In the genomic region with DNA sequence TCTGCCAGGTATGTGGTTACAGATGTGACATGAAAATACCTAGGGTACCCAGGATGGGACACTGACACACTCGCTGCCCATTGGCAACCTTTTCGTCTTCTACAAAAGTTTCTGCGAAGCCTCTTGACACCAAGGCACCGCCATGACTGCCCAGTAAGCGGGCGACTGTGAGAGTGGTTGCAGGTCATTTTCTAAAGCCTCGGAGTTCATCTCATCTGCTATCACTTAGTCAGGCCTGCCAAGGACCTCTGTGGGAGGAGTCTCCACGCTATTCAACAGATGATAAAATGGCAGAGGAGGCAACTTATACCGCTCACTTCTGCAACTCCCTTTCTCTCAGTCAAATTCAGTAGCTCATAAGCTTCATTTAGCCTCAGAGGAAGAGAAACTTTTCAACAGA, we compare ENCODE assay signal across 15 mouse cellular contexts.
DNase-seq lines count a peak whose midpoint lies in the region; ATAC-seq and TF ChIP-seq lines count a peak whose summit lies in the region.
"Had no signal": no experiment of that assay in that cellular context is flagged by ENCODE, and none has a peak within 500 bp of the region (broad histone marks: within the 10 kb centered on the region; RNA-seq: fewer than 3 reads in every experiment).

No protein-coding gene starts in this region.

- 70% methylated on average over 9 of the region's 9 CpGs for WGBS in heart, embryonic 11.5 days (ENCODE audit: insufficient replicate concordance)
- 69% methylated on average over 9 of the region's 9 CpGs for WGBS in heart, embryonic 12.5 days
- WGBS in midbrain, embryonic 12.5 days, result 73% methylated on average over 9 of the region's 9 CpGs
- 80% methylated on average over 9 of the region's 9 CpGs for WGBS in midbrain, embryonic 16.5 days
- WGBS in stomach, embryonic 16.5 days, result 75% methylated on average over 9 of the region's 9 CpGs

- no peak for TF ChIP-seq CTCF in embryonic fibroblast, embryonic 13.5 days (IDR thresholded peaks at IDR 0.05; ENCODE audit: borderline replicate concordance, insufficient read depth, low read length)

- no peak for DNase-seq in spleen, postnatal 36 days (ENCODE audit: low spot score in 2 of 2)
- DNase-seq: adrenal gland, postnatal 14 days; B cell, adult 2 months; cerebellum, adult 2 months; kidney, adult 8-10 months; thymus, postnatal 25 days had no signal

- H3K4me3 ChIP-seq in heart, embryonic 11.5 days (ENCODE audit: low read depth, low read length), result no peak overlapping the region
- H3K4me3 ChIP-seq in heart, embryonic 12.5 days, result no peak overlapping the region
- no peak overlapping the region for H3K4me3 ChIP-seq in midbrain, embryonic 12.5 days
- H3K4me3 ChIP-seq in midbrain, embryonic 16.5 days (ENCODE audit: low read depth, low read length), result no peak overlapping the region
- H3K4me3 ChIP-seq in embryonic fibroblast, embryonic 13.5 days (ENCODE audit: insufficient read depth, low read length), result no peak overlapping the region
- no peak overlapping the region for H3K4me3 ChIP-seq in stomach, embryonic 16.5 days (replicated peaks; ENCODE audit: low read length)
- H3K4me3 ChIP-seq: liver, embryonic 12.5 days; megakaryocyte, embryonic 14.5 days had no signal

- H3K9me3 ChIP-seq in heart, embryonic 11.5 days (replicated peaks; ENCODE audit: control insufficient read depth, low read length), result no peaks in the 10 kb centered on the region
- H3K9me3 ChIP-seq in heart, embryonic 12.5 days (replicated peaks), result no peaks in the 10 kb centered on the region
- H3K9me3 ChIP-seq in midbrain, embryonic 12.5 days, result no peaks in the 10 kb centered on the region
- no peaks in the 10 kb centered on the region for H3K9me3 ChIP-seq in midbrain, embryonic 16.5 days (replicated peaks; ENCODE audit: control insufficient read depth, low read length, poor library complexity, severe bottlenecking)
- H3K9me3 ChIP-seq in stomach, embryonic 16.5 days (replicated peaks; ENCODE audit: control insufficient read depth, low read length), result no peaks in the 10 kb centered on the region
- H3K9me3 ChIP-seq: liver, embryonic 12.5 days; megakaryocyte, embryonic 14.5 days had no signal

- H3K4me1 ChIP-seq in heart, embryonic 11.5 days (ENCODE audit: control insufficient read depth, insufficient read depth, low read length), result peaks cover 23% of the 10 kb centered on the region
- H3K4me1 ChIP-seq in heart, embryonic 12.5 days (replicated peaks), result peaks cover 31% of the 10 kb centered on the region
- peaks cover 16% of the 10 kb centered on the region for H3K4me1 ChIP-seq in midbrain, embryonic 12.5 days
- H3K4me1 ChIP-seq in midbrain, embryonic 16.5 days (ENCODE audit: control insufficient read depth, insufficient read depth, low read length), result peaks cover 2% of the 10 kb centered on the region; the same call in 1 of the 2 replicates
- H3K4me1 ChIP-seq in embryonic fibroblast, embryonic 13.5 days (ENCODE audit: control insufficient read depth, insufficient read depth, low read length), result peaks cover 9% of the 10 kb centered on the region; the same call in 1 of the 2 replicates
- peaks cover 8% of the 10 kb centered on the region; the same call in 1 of the 2 replicates for H3K4me1 ChIP-seq in stomach, embryonic 16.5 days (ENCODE audit: control insufficient read depth, insufficient read depth, low read length)

- no peaks in the 10 kb centered on the region for H3K36me3 ChIP-seq in heart, embryonic 11.5 days (ENCODE audit: control insufficient read depth, insufficient read depth, low read length)
- H3K36me3 ChIP-seq in heart, embryonic 12.5 days, result no peaks in the 10 kb centered on the region
- H3K36me3 ChIP-seq in midbrain, embryonic 12.5 days, result no peaks in the 10 kb centered on the region
- no peaks in the 10 kb centered on the region for H3K36me3 ChIP-seq in midbrain, embryonic 16.5 days (ENCODE audit: control insufficient read depth, insufficient read depth, low read length)
- no peaks in the 10 kb centered on the region for H3K36me3 ChIP-seq in stomach, embryonic 16.5 days (ENCODE audit: control insufficient read depth, insufficient read depth, low read length)
- H3K36me3 ChIP-seq: liver, embryonic 12.5 days had no signal

- no peak for ATAC-seq in heart, embryonic 11.5 days (replicated peaks; ENCODE audit: insufficient number of reproducible peaks, low FRiP score, low TSS enrichment)
- ATAC-seq in heart, embryonic 12.5 days (ENCODE audit: insufficient number of reproducible peaks, low FRiP score), result no peak
- no peak for ATAC-seq in midbrain, embryonic 12.5 days (ENCODE audit: low FRiP score, low read depth)
- no peak for ATAC-seq in midbrain, embryonic 16.5 days
- no peak for ATAC-seq in stomach, embryonic 16.5 days (ENCODE audit: insufficient read depth, low FRiP score)
- ATAC-seq in activated CD4-positive, CD25-positive, alpha-beta regulatory T cell, adult 4 months, result no peak
- ATAC-seq: liver, embryonic 12.5 days had no signal

- H3K27me3 ChIP-seq in heart, embryonic 11.5 days (ENCODE audit: control insufficient read depth, insufficient read depth, low read length), result no peaks in the 10 kb centered on the region
- H3K27me3 ChIP-seq in heart, embryonic 12.5 days (replicated peaks), result no peaks in the 10 kb centered on the region
- H3K27me3 ChIP-seq in midbrain, embryonic 12.5 days, result peaks cover 19% of the 10 kb centered on the region
- H3K27me3 ChIP-seq in midbrain, embryonic 16.5 days (ENCODE audit: control insufficient read depth, insufficient read depth, low read depth, low read length), result no peaks in the 10 kb centered on the region
- no peaks in the 10 kb centered on the region for H3K27me3 ChIP-seq in stomach, embryonic 16.5 days (ENCODE audit: control insufficient read depth, insufficient read depth, low read length)
- H3K27me3 ChIP-seq: liver, embryonic 12.5 days had no signal

- H3K9ac ChIP-seq in heart, embryonic 11.5 days (ENCODE audit: low read depth, low read length), result no peak overlapping the region
- H3K9ac ChIP-seq in heart, embryonic 12.5 days, result no peak overlapping the region
- no peak overlapping the region for H3K9ac ChIP-seq in midbrain, embryonic 12.5 days (replicated peaks)
- H3K9ac ChIP-seq in midbrain, embryonic 16.5 days (ENCODE audit: low read depth, low read length), result no peak overlapping the region
- no peak overlapping the region for H3K9ac ChIP-seq in stomach, embryonic 16.5 days (ENCODE audit: low read length)
- H3K9ac ChIP-seq: liver, embryonic 12.5 days had no signal

- peak overlapping the region; percentile 27; the same call in 1 of the 2 replicates for H3K4me2 ChIP-seq in heart, embryonic 11.5 days
- no peak overlapping the region for H3K4me2 ChIP-seq in heart, embryonic 12.5 days
- H3K4me2 ChIP-seq in midbrain, embryonic 12.5 days (replicated peaks), result peak overlapping the region; percentile 31
- no peak overlapping the region for H3K4me2 ChIP-seq in midbrain, embryonic 16.5 days (ENCODE audit: low read length)
- no peak overlapping the region for H3K4me2 ChIP-seq in stomach, embryonic 16.5 days (ENCODE audit: low read depth, low read length)
- H3K4me2 ChIP-seq: liver, embryonic 12.5 days had no signal

- TF ChIP-seq POLR2A in embryonic fibroblast, embryonic 13.5 days (IDR thresholded peaks at IDR 0.05; ENCODE audit: low read depth, low read length), result no peak

- H3K27ac ChIP-seq in heart, embryonic 11.5 days (ENCODE audit: low read depth, low read length), result no peak overlapping the region
- H3K27ac ChIP-seq in heart, embryonic 12.5 days (ENCODE audit: poor library complexity, severe bottlenecking), result no peak overlapping the region
- H3K27ac ChIP-seq in midbrain, embryonic 12.5 days (replicated peaks), result no peak overlapping the region
- no peak overlapping the region for H3K27ac ChIP-seq in midbrain, embryonic 16.5 days (ENCODE audit: low read length)
- peak overlapping the region; percentile 87 for H3K27ac ChIP-seq in embryonic fibroblast, embryonic 13.5 days (ENCODE audit: insufficient read depth, low read length)
- peak overlapping the region; percentile 70 for H3K27ac ChIP-seq in stomach, embryonic 16.5 days (ENCODE audit: low read length)
- H3K27ac ChIP-seq: liver, embryonic 12.5 days had no signal

Comparison
In these comparisons a context has a peak if more than half of its experiments do, and no peak if none do; other contexts are left out.
1. H3K4me2 ChIP-seq: peak in heart, embryonic 11.5 days (single experiment) and midbrain, embryonic 12.5 days (single experiment); none in heart, embryonic 12.5 days (single experiment), midbrain, embryonic 16.5 days (single experiment) and stomach, embryonic 16.5 days (single experiment).
2. H3K27ac ChIP-seq: peak in embryonic fibroblast, embryonic 13.5 days (single experiment) and stomach, embryonic 16.5 days (single experiment); none in heart, embryonic 11.5 days (single experiment), heart, embryonic 12.5 days (single experiment), midbrain, embryonic 12.5 days (single experiment) and midbrain, embryonic 16.5 days (single experiment).